Mouse (Mus musculus) myocyte (in vitro differentiated cells): ENCODE data around the gene Sox5.

Experiments used
- CEBPB ChIP-seq: IDR thresholded peaks from 2 replicates; pipeline ENCODE4 v1.6.1; 2011; ENCODE audit warnings: mild to moderate bottlenecking, moderate library complexity; ENCODE audit not compliant: poor library complexity, insufficient read depth, severe bottlenecking
- E2F4 ChIP-seq: IDR thresholded peaks from one replicate; pipeline ENCODE4 v1.6.1; 2011; ENCODE audit warnings: mild to moderate bottlenecking, control low read depth, moderate library complexity; ENCODE audit not compliant: insufficient read depth
- MAX ChIP-seq: IDR thresholded peaks from one replicate; pipeline ENCODE4 v1.6.1; 2011; ENCODE audit warnings: low read depth, mild to moderate bottlenecking, control low read depth
- MYOD1 ChIP-seq, 3 experiments: IDR thresholded peaks; one replicate each; pipeline ENCODE4 v1.6.1; 2011; ENCODE audit warnings: control low read depth in 2 of 3, low read depth in 2 of 3, mild to moderate bottlenecking in 2 of 3, moderate library complexity in 1 of 3; ENCODE audit not compliant: insufficient read length in 2 of 3, control insufficient read depth in 1 of 3
- MYOG ChIP-seq, 3 experiments: IDR thresholded peaks; one replicate each; pipeline ENCODE4 v1.6.1; 2011; ENCODE audit warnings: control low read depth in 2 of 3, low read depth in 2 of 3, mild to moderate bottlenecking in 2 of 3; ENCODE audit not compliant: insufficient read length in 2 of 3, control insufficient read depth in 1 of 3, insufficient read depth in 1 of 3
- POLR2A ChIP-seq: IDR thresholded peaks from one replicate; pipeline ENCODE4 v1.6.1; 2011; ENCODE audit warnings: low read depth, mild to moderate bottlenecking, control low read depth, moderate library complexity; ENCODE audit not compliant: insufficient read length
- REST ChIP-seq: IDR thresholded peaks from one replicate; pipeline ENCODE4 v1.6.1; 2011; ENCODE audit warnings: mild to moderate bottlenecking, control low read depth, moderate library complexity; ENCODE audit not compliant: insufficient read depth, insufficient read length
- TCF12 ChIP-seq: IDR thresholded peaks from one replicate; pipeline ENCODE4 v1.6.1; 2011; ENCODE audit warnings: mild to moderate bottlenecking, control low read depth; ENCODE audit not compliant: poor library complexity, insufficient read depth, severe bottlenecking
- TCF3 ChIP-seq: IDR thresholded peaks from one replicate; pipeline ENCODE4 v1.6.1; 2011; ENCODE audit warnings: low read depth, control low read depth; ENCODE audit not compliant: insufficient read length
- USF1 ChIP-seq: IDR thresholded peaks from one replicate; pipeline ENCODE4 v1.6.1; 2011; ENCODE audit warnings: low read depth, mild to moderate bottlenecking, control low read depth, moderate library complexity

DNA sequence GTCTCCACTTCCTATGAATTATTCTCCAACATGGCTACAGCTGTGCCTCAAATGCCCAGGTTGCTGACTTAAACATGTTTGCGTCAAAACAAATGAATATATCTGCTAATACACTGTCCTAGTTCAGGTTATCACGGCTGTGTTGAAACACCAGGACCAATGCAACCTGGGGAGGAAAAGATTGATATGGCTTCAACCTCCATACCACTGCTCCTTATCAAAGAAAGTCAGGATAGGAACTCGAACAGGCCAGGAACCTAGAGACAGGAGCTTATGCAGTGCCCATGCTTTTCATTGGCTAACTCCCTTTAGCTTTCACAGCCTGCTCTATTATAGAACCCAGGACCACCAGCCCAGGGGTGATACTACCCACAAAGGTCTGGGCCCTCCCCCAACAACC lies 606.2 kb downstream of the Sox5 start:
- TF ChIP-seq POLR2A (no peak), E2F4 (no peak), MAX (no peak), MYOG (IDR thresholded peaks at IDR 0.05; ENCODE audit: control insufficient read depth in 1 of 3, insufficient read depth in 1 of 3, insufficient read length in 2 of 3, low read depth in 2 of 3) (no peak), USF1 (no peak), MYOD1 (IDR thresholded peaks at IDR 0.05; ENCODE audit: control insufficient read depth in 1 of 3, insufficient read length in 2 of 3, low read depth in 2 of 3) (no peak), TCF12 (no peak), CEBPB (no peak), REST (no peak), TCF3 (no peak)
